20 mouse cellular contexts compared by ENCODE assay signal in the genomic region with DNA sequence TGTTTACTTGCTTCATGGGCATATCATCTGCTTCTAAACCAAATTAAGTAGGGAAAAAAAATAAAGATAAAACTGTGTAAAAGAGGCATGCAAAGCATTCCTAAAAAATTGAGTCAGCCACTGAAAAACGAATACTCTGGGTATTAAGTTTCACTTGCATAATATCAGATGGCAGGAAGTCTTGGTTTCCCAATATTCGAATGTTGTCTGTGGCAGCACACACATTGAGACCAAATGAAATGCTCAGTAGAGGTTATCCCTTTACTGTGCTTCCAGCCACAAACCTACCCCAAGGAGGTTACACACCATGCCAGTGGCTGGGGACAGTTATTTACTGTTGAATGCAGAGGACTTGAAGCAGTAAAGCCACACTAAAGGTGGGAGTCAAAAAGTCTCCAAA.
DNase-seq lines count a peak whose midpoint lies in the region; ATAC-seq and TF ChIP-seq lines count a peak whose summit lies in the region.
"Had no signal": no experiment of that assay in that cellular context is flagged by ENCODE, and none has a peak within 500 bp of the region (broad histone marks: within the 10 kb centered on the region; RNA-seq: fewer than 3 reads in every experiment).

No protein-coding gene starts in this region.

- no peaks in the 10 kb centered on the region for H3K9me3 ChIP-seq in lung, embryonic 14.5 days (ENCODE audit: low read depth, low read length)
- H3K9me3 ChIP-seq: forebrain, embryonic 13.5 days had no signal

- ATAC-seq in lung, embryonic 14.5 days (ENCODE audit: insufficient read depth) = no peak
- peak; percentile 81 for ATAC-seq in megakaryocyte progenitor cell, adult 5-6 weeks (replicated peaks; ENCODE audit: poor library complexity)
- ATAC-seq: forebrain, embryonic 13.5 days; intestine, embryonic 16.5 days had no signal

- no peak overlapping the region for H3K27ac ChIP-seq in lung, embryonic 14.5 days (ENCODE audit: low read depth)
- H3K27ac ChIP-seq in brown adipose tissue, adult 24 weeks (replicated peaks; ENCODE audit: low read depth, low read length) = peak overlapping the region; percentile 85
- H3K27ac ChIP-seq: forebrain, embryonic 13.5 days; hindbrain, embryonic 14.5 days had no signal

- DNase-seq in embryo, embryonic 11 days = peak; percentile 2
- no peak for DNase-seq in embryo, embryonic 10.5 days (ENCODE audit: low spot score)
- peak; percentile 29 for DNase-seq in lung, embryonic 14.5 days
- no peak for DNase-seq in lung, postnatal 14 days
- DNase-seq in kidney, postnatal 36 days = no peak
- no peak for DNase-seq in cerebellum, adult 11-12 months
- DNase-seq: cerebellum, adult 11 months; heart, postnatal 14 days; kidney, postnatal 25 days; liver; lung, adult 2 months; right cerebral cortex, postnatal 4 days; thymus, postnatal 4 days had no signal

- TF ChIP-seq CTCF in lung, embryonic 14.5 days (IDR thresholded peaks at IDR 0.05; ENCODE audit: low read depth) = no peak

- H3K4me2 ChIP-seq in lung, embryonic 14.5 days = no peak overlapping the region
- H3K4me2 ChIP-seq: forebrain, embryonic 13.5 days; heart, embryonic 11.5 days; hindbrain, embryonic 14.5 days; midbrain, embryonic 11.5 days had no signal

- peaks cover 7% of the 10 kb centered on the region; the same call in 1 of the 2 replicates for H3K4me1 ChIP-seq in lung, embryonic 14.5 days (ENCODE audit: insufficient read depth)
- H3K4me1 ChIP-seq in brown adipose tissue, adult 24 weeks (ENCODE audit: control insufficient read depth, insufficient read depth, insufficient read length, low read length) = peaks cover 8% of the 10 kb centered on the region
- H3K4me1 ChIP-seq: forebrain, embryonic 13.5 days had no signal

- WGBS in lung, embryonic 14.5 days = 41% methylated on average over 2 of the region's 2 CpGs

- H3K36me3 ChIP-seq in lung, embryonic 14.5 days (ENCODE audit: insufficient read depth) = no peaks in the 10 kb centered on the region

- H3K27me3 ChIP-seq in lung, embryonic 14.5 days (ENCODE audit: insufficient read depth, low read length) = no peaks in the 10 kb centered on the region
- H3K27me3 ChIP-seq: forebrain, embryonic 13.5 days had no signal

- H3K4me3 ChIP-seq in lung, embryonic 14.5 days (ENCODE audit: low read depth, low read length) = no peak overlapping the region
- H3K4me3 ChIP-seq in brown adipose tissue, adult 24 weeks (ENCODE audit: insufficient read depth, low read depth, low read length) = no peak overlapping the region
- H3K4me3 ChIP-seq: forebrain, embryonic 13.5 days had no signal

- no peak overlapping the region for H3K9ac ChIP-seq in lung, embryonic 14.5 days
- H3K9ac ChIP-seq: forebrain, embryonic 13.5 days; hindbrain, embryonic 14.5 days had no signal

Comparison
In these comparisons a context has a peak if more than half of its experiments do, and no peak if none do; other contexts are left out.
1. DNase-seq: peak in embryo, embryonic 11 days (single experiment) and lung, embryonic 14.5 days (single experiment); none in embryo, embryonic 10.5 days (single experiment), lung, postnatal 14 days (single experiment), kidney, postnatal 36 days (0 of 2) and cerebellum, adult 11-12 months (single experiment).